Mouse (Mus musculus): Measurements from ENCODE around the gene Rpl18a.
A peak's percentile ranks its signal among the peaks of the same experiment; 100 is the strongest.

The Rpl18a gene

GRCm38 (mm10) chr8:70856541-70857197 lies 40.5 kb downstream of the Rpl18a start:
- DNase-seq (ENCODE audit: low spot score in 2 of 2), result peak; percentile 68 to 74

DNA sequence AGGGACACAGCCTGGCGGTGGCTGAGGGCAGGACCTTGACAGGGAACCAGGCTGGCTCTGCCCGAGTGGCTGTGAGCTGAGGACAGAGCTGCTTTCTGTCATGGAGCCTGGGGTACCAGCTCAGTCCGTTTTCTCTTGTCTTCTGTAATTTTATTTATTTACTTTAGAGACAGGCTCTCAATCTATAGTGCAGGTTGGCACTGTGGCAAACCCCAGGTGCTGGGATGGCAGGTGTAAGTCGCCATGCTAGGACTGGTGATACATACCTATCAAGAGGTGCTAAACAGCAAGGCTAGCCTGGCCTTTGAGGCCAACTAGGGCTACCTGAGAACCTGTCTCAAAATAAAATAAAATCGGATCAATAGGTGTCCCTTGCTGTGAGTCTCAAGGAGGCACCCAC lies 41.2 kb downstream of the Rpl18a start:
- DNase-seq (ENCODE audit: low spot score in 2 of 2), result no peak

DNA sequence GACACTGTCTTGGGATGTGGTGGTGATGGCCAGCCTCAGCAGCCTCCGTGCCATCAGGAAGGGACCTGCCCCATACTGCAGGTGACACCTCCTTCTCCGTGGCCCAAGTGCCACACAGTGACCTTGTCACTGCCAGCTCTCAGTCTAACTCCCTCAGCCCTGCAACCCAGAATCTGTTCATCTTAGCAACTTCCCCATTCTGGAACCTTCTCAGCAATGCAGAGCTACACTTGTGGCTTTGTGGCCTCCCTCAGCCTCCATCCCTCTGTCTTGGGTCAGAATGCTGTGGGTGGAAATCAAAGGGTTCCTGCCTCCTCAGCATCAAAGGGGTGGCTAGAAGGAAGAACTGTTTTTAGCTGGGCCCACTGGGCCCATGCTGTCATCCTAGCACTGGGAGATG lies 43.3 kb downstream of the Rpl18a start:
- no peak for DNase-seq (ENCODE audit: low spot score in 2 of 2)

- no peak for DNase-seq (ENCODE audit: low spot score in 2 of 2)
Observed at GRCm38 (mm10) chr8:70852595-70853231, 44.5 kb downstream of the Rpl18a start.

GRCm38 (mm10) chr8:70851837-70852236 lies 45.4 kb downstream of the Rpl18a start:
- no peak for DNase-seq (ENCODE audit: low spot score in 2 of 2)

DNA sequence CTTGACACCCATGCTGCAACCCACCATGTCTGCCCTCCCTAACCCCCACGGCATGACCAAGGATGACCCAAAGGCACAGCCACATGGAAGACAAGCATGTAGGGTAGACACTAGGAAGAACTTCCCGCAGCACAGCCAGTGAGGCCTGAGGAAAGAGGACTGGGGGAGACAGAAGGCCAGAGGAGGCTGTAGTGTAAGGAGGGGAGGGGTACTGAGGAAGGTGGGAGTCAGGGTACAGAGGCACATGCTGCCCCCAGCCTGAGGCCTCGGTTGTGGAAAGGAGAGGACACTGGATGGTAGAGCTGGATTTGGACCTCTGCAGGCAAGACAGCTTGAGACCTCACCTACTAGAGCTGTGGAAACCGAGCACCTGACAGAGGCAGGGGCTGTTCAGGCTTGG lies 46.3 kb downstream of the Rpl18a start:
- DNase-seq (ENCODE audit: low spot score in 2 of 2), result no peak

DNA sequence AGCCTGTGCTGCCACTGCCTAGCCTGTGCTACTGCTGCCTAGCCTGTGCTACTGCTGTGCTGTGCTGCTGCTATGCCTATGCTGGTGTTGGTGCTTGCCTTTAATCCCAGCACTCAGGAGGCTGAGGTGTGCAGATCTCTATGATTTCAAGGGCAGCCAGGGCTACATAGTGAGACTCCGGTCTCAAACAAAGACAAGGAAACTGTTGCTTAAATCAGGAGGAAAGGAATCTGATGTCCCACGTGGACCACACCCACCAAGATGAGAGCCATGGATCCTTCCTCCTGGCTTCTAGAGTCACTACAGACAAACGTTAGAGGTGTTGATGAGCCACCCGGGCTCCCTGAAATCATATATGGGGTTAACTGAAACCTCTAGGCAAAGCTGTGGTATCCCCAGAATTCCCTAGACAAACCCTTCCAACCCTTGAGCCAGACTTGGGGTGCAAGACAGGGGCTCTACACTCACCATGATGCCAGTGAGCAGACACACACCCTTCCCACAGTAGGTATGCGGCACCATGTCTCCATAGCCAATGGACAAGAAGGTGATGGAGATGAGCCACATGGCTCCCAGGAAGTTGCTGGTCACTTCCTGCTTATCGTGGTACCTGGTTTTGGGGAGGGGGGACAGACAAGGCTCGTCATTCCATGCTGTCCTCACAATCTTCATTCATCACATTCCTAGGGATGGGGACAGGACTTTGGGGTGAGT lies 46.9 kb downstream of the Rpl18a start:
- no peak for DNase-seq (ENCODE audit: low spot score in 2 of 2)

DNA sequence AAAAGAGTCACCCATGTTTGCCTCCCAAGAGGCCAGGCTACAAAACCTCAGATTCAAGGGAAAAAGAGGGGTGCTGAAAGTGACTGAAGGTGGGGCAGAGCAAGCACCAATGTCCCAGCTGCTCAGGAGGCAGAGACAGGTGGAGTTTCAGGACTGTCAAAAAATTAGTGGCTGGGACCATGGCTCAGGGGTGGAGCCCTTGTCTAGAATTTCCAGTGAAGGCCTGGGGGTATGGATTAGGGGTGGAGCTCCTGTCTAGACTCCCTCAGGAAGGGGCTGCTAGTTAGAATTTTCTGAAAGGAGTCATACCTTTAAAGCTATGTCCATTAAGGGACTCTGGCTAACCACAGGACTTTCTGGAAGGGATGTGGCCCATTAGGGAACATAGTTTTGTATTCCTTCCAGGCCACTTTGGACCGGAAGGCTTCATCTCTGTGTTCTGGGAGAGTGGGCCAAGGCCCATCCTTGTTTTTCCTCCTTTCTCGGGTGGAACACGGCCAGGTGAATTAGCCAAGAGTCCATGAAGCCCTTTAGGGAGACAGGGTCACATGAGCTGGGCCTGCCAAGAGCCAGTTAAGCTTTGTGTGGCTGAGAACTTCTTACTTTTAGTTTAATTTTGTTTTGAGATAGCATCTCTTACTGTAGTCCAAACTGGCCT lies 47.8 kb downstream of the Rpl18a start:
- DNase-seq (ENCODE audit: low spot score in 2 of 2), result peak; percentile 69 to 81

DNA sequence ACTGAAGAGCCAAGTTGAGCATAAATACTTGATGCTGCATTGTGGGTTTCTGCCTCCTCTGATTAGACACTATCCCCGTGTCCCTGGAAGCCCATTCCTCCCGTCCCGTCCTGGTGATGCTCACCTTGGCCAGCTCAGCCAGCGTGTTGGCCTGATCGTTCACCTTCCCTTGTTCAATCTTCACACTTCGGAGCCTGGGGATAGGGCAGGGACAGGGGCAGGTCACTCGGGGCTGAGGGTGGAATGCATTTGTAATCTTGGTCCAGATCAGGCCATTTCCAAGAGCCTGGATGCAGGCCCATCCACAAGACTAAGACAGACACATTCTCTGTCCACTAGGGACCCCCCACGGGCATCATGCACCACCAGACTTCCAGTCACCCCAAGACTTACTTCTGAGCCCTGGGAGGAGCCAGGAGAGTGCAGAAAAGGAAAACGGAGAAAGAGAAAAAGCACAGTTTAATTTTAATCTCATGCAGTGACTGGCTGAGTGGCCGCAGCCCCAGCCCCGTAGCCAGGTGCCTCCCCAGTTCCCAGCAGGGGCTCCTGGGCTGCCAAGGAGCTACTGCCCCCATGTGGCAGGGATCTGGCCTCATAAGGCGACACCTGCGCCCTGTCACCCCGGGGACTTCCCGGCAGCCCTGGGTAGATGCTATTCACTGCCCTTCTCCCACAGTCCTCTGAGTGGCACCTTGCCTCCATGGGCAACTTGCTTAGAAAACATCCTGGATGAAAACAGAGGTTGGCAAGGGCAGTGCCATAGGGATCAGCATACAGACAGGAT lies 50.6 kb downstream of the Rpl18a start:
- no peak for DNase-seq (ENCODE audit: low spot score in 2 of 2)

GRCm38 (mm10) chr8:70845108-70845507 lies 52.1 kb downstream of the Rpl18a start:
- no peak for DNase-seq (ENCODE audit: low spot score in 2 of 2)

All from heart, adult 9 months (tissue).